Mouse (Mus musculus) spleen, embryonic (tissue): ENCODE data around the gene Ubn2.
"Not testable (repeated sequence)": the region's sequence is repeated elsewhere in the genome, so short reads cannot be mapped to it uniquely, and the experiment has no call there.

Source experiments
- CTCF ChIA-PET: fragments of 350-600 bp; sonication (Branson Sonifier 250); formaldehyde crosslinking; loops from one replicate; lab custom pipeline; 2022; lab: Charles Lee

Ubn2 gene

GRCm38 (mm10) chr6:38533428-38534405, 100.0 kb downstream of the Ubn2 start, which contains the start of gene Fmc1:
Gene Fmc1 (plus strand): TSS chr6:38533502.
- CTCF ChIA-PET: interaction anchor here (0.7 to 1.4 kb wide), 4 partner anchors 11 to 80 kb away, joined by 3 to 8 read pairs (median 4); no protein-coding TSS in a partner anchor

DNA sequence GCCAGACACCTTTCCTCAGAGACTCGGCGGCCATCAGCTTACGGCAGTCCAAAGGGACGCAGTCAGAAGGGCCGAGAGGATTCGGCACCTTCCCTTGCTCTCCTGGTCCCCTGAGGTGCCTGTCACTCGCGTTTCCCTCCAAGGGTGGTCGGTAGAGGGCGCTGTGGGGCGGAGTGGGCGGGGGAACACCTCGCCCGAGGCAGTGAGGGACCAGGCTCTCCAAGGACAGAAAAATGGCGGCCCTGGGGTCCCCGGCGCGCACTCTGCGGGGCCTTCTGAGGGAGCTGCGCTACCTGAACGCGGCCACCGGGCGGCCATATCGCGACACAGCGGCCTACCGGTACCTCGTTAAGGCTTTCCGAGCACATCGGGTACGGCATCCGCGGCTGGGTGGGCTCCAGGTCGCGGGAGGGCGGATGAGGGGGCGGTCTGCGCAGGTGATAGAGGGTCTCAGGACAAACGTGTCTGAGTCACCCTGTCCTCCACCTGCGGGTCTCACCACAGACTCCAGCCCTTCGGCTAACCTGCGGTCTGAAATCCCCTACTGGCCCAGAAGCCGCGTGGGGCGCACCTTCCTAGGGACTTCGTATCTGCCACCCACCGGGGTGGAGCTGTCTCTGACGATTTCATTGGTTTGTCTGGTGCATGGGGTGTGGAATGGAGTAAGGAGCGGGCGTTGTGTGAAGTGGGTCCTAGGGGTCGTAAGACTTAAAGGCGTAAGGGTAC, 101.1 kb downstream of the Ubn2 start:
- CTCF ChIA-PET: no interaction called here

- CTCF ChIA-PET: no interaction called here
Observed at GRCm38 (mm10) chr6:38535366-38535690, 101.6 kb downstream of the Ubn2 start.

GRCm38 (mm10) chr6:38535788-38536187, 102.0 kb downstream of the Ubn2 start:
- CTCF ChIA-PET: no interaction called here

DNA sequence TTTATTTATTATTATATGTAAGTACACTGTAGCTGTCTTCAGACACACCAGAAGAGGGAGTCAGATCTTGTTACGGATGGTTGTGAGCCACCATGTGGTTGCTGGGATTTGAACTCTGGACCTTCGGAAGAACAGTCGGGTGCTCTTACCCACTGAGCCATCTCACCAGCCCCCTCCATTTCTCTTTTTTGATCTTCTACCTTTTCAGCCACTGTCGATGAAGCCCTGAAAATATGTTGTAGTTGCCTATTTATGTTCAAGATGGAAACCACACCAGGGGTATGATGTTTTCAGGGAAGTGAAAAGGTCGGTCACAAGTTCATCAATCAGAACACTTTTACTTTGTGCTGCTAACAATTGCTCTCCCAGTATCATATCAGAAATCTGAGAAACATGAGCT, 110.4 kb downstream of the Ubn2 start:
- CTCF ChIA-PET: interaction anchor here (0.5 to 1.0 kb wide), 3 partner anchors 27 to 201 kb away, joined by 4 to 8 read pairs (median 6); no protein-coding TSS in a partner anchor

GRCm38 (mm10) chr6:38547005-38547404, 113.3 kb downstream of the Ubn2 start:
- CTCF ChIA-PET: interaction anchor here (0.5 kb wide), 1 partner anchor 16 kb away, joined by 3 read pairs; no protein-coding TSS in a partner anchor

DNA sequence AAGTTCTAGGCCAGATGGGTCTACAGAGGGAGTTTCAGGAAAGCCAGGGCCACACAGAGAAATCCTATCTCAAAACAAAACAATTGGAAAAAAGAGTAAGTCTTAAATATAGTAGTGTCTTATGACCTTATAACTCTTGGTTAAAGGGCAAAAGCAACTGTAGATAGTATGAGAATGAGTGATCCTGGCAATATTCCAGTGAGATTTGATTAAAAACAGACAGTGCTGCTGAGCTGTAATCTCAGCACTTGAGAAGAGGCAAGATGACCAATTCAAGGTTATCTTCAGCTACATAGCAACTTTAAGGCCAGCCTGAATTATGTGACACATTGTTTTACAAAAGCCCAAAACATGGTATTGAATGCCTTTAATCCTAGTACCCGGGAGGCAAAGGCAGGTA, 114.0 kb downstream of the Ubn2 start:
- CTCF ChIA-PET: no interaction called here

GRCm38 (mm10) chr6:38548595-38548994, 114.8 kb downstream of the Ubn2 start:
- CTCF ChIA-PET: not testable (repeated sequence)

DNA sequence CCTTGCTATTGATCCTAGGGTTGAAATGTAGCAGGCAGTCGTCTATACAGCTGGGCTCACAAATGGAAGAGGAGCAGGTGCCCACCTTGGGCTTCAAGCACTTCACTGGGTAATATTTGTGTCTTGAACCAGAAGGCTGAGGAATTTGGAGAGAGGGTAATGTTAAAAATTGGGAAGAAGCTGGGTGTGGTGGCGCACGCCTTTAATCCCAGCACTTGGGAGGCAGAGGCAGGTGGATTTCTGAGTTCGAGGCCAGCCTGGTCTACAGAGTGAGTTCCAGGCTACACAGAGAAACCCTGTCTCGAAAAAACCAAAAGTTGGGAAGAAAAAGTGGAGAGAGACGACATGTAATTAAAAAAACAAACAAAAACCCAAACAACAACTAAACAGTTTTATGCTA, 116.1 kb downstream of the Ubn2 start:
- CTCF ChIA-PET: interaction anchor here (0.6 kb wide), 1 partner anchor 326 kb away, joined by 3 read pairs; the partner anchor contains the start of gene Tbxas1

- CTCF ChIA-PET: interaction anchor here (0.6 kb wide), 3 partner anchors 18 to 325 kb away, joined by 3 to 5 read pairs (median 5); partner anchors contain the start of gene Tbxas1
Observed at GRCm38 (mm10) chr6:38550250-38551061, 116.7 kb downstream of the Ubn2 start.

DNA sequence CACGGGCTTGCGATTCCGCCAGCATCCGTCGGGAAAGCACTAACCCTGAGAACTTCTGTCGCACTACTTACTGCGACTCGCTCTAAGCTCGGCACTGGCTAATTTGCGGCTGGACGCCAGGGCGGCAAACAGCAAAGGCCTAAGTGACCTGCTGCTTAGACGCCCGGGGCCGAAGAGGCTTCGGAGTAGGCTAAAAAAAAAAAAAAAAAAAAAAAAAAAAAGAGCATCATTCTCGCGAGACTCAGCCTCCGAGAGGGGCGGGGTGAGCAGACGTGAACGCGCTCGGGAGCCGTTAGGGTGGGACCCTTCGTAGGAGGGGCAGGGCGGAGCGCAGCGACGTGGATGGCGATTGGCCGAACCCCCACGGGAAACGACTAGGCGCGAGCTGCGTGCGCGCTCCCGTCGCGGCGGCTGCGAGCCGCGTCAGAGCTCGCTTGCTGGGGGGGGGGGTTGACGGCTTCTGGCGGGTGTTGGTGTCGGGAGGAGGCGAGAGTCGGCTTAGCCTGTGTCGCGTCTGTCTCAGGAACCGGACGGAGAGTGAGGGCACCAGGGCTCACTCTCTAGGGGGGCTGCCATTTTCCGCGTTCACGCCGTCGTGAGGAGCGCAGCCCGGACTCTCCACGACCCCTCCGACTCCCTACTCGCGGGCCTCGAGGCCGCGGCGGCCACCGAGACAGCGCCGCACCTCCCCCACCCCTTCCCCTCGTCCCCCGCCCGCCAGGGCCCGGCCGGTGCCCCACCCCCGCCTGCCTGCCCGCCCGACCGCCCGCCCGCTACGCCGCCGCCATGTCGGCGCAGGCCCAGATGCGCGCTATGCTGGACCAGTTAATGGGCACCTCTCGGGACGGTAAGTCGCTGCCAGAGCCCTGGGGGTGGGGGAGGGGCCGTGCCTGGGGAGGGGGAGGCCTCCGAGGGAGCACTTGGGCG, 117.6 kb downstream of the Ubn2 start, which contains the start of gene Luc7l2:
Gene Luc7l2, plus strand, starts transcription at position 273 of the 927 bp plus-strand sequence.
- CTCF ChIA-PET: interaction anchor here (0.6 kb wide), 1 partner anchor 105 kb away, joined by 5 read pairs; no protein-coding TSS in a partner anchor

GRCm38 (mm10) chr6:38551989-38552635, 118.4 kb downstream of the Ubn2 start:
- CTCF ChIA-PET: interaction anchor here (0.6 to 1.0 kb wide), 2 partner anchors 20 to 280 kb away, joined by 4 to 10 read pairs; no protein-coding TSS in a partner anchor

GRCm38 (mm10) chr6:38552636-38553000, 118.9 kb downstream of the Ubn2 start:
- CTCF ChIA-PET: interaction anchor here (0.6 to 1.0 kb wide), 3 partner anchors 10 to 280 kb away, joined by 4 to 10 read pairs (median 6); no protein-coding TSS in a partner anchor
